Comparison of ENCODE assay signal across 12 mouse cellular contexts in the genomic region with DNA sequence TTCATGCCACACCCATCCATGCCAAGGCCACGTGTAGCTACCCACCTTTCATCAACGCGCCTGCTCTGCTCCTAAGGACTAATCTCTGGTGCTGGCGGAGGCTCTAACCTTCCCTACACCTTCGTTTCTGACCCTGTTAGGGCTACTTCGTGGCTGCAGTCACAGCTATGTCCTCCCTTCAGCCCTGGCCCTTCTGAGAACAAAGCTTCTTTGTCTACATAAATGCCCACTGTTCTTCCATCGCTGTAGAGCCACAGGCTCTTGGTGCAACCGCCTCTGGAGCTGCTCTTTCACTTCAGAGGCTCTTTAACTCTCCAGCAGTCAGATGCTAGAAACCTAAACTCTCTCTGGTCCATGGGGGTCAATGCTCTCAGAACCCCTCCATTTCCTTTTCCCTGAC. TPM values are rescaled to one million over a fixed set of nuclear protein-coding genes. Genes with fewer than 3 reads are reported as not detected.
DNase-seq lines count a peak whose midpoint lies in the region; ATAC-seq and TF ChIP-seq lines count a peak whose summit lies in the region.
"Had no signal": no experiment of that assay in that cellular context is flagged by ENCODE, and none has a peak within 500 bp of the region (broad histone marks: within the 10 kb centered on the region; RNA-seq: fewer than 3 reads in every experiment).

No protein-coding gene starts in this region.

- peaks cover 36% of the 10 kb centered on the region for H3K4me1 ChIP-seq in heart, embryonic 11.5 days (ENCODE audit: control insufficient read depth, insufficient read depth, low read length)
- H3K4me1 ChIP-seq in lung, postnatal 0 days (ENCODE audit: insufficient read depth, low read depth, low read length): peaks cover 7% of the 10 kb centered on the region; the same call in 1 of the 2 replicates
- H3K4me1 ChIP-seq in embryonic facial prominence, embryonic 10.5 days: peaks cover 27% of the 10 kb centered on the region
- H3K4me1 ChIP-seq in liver, embryonic 15.5 days (replicated peaks): peaks cover 93% of the 10 kb centered on the region
- peaks cover 2% of the 10 kb centered on the region; the same call in 1 of the 2 replicates for H3K4me1 ChIP-seq in intestine, embryonic 16.5 days (ENCODE audit: control insufficient read depth, insufficient read depth, low read length)

- H3K4me3 ChIP-seq in heart, embryonic 11.5 days (ENCODE audit: low read depth, low read length): peak overlapping the region; percentile 38
- no peak overlapping the region for H3K4me3 ChIP-seq in lung, postnatal 0 days (ENCODE audit: low read depth, low read length)
- peak overlapping the region; percentile 28; the same call in 1 of the 2 replicates for H3K4me3 ChIP-seq in embryonic facial prominence, embryonic 10.5 days
- peak overlapping the region; percentile 80 for H3K4me3 ChIP-seq in liver, embryonic 15.5 days (replicated peaks)
- no peak overlapping the region for H3K4me3 ChIP-seq in intestine, embryonic 16.5 days (ENCODE audit: low read length)
- H3K4me3 ChIP-seq: heart, embryonic 15.5 days had no signal

- peak overlapping the region; percentile 50 for H3K4me2 ChIP-seq in heart, embryonic 11.5 days
- H3K4me2 ChIP-seq in lung, postnatal 0 days (replicated peaks; ENCODE audit: low read depth, low read length): peak overlapping the region; percentile 35
- H3K4me2 ChIP-seq in liver, embryonic 15.5 days: peak overlapping the region; percentile 73
- no peak overlapping the region for H3K4me2 ChIP-seq in intestine, embryonic 16.5 days (ENCODE audit: low read depth, low read length)
- H3K4me2 ChIP-seq: heart, embryonic 15.5 days; stomach, embryonic 15.5 days had no signal

- peak overlapping the region; percentile 62; the same call in 1 of the 2 replicates for H3K9ac ChIP-seq in heart, embryonic 11.5 days (ENCODE audit: low read depth, low read length)
- H3K9ac ChIP-seq in lung, postnatal 0 days (replicated peaks; ENCODE audit: low read depth): no peak overlapping the region
- peak overlapping the region; percentile 90 for H3K9ac ChIP-seq in liver, embryonic 15.5 days
- H3K9ac ChIP-seq in intestine, embryonic 16.5 days (ENCODE audit: low read depth, low read length): no peak overlapping the region
- H3K9ac ChIP-seq: heart, embryonic 15.5 days; stomach, embryonic 15.5 days had no signal

- ATAC-seq in heart, embryonic 11.5 days (replicated peaks; ENCODE audit: insufficient number of reproducible peaks, low FRiP score, low TSS enrichment): no peak
- no peak for ATAC-seq in lung, postnatal 0 days
- ATAC-seq in liver, embryonic 15.5 days (ENCODE audit: insufficient read depth): no peak
- ATAC-seq in intestine, embryonic 16.5 days: no peak
- ATAC-seq: CD4-positive, CD25-positive, alpha-beta regulatory T cell, adult 4 months; Patski had no signal

- H3K27ac ChIP-seq in heart, embryonic 11.5 days (ENCODE audit: low read depth, low read length): no peak overlapping the region; the same call in 1 of the 2 replicates
- H3K27ac ChIP-seq in lung, postnatal 0 days (ENCODE audit: low read length): no peak overlapping the region
- H3K27ac ChIP-seq in embryonic facial prominence, embryonic 10.5 days (replicated peaks): no peak overlapping the region; the same call in 1 of the 2 replicates
- peak overlapping the region; percentile 99 for H3K27ac ChIP-seq in liver, embryonic 15.5 days (replicated peaks)
- no peak overlapping the region for H3K27ac ChIP-seq in intestine, embryonic 16.5 days (ENCODE audit: low read length)
- H3K27ac ChIP-seq: heart, embryonic 15.5 days; stomach, embryonic 15.5 days had no signal

- H3K27me3 ChIP-seq in heart, embryonic 11.5 days (ENCODE audit: control insufficient read depth, insufficient read depth, low read length): no peaks in the 10 kb centered on the region
- H3K27me3 ChIP-seq in lung, postnatal 0 days (replicated peaks; ENCODE audit: insufficient read depth, low read length): no peaks in the 10 kb centered on the region
- no peaks in the 10 kb centered on the region for H3K27me3 ChIP-seq in embryonic facial prominence, embryonic 10.5 days (replicated peaks; ENCODE audit: low read depth, poor library complexity, severe bottlenecking)
- no peaks in the 10 kb centered on the region for H3K27me3 ChIP-seq in liver, embryonic 15.5 days
- H3K27me3 ChIP-seq in intestine, embryonic 16.5 days (replicated peaks; ENCODE audit: control insufficient read depth, insufficient read depth, low read length): no peaks in the 10 kb centered on the region
- H3K27me3 ChIP-seq: heart, embryonic 15.5 days; Patski; stomach, embryonic 15.5 days had no signal

- TF ChIP-seq EP300 in lung, postnatal 0 days (IDR thresholded peaks at IDR 0.05): no peak

- H3K9me3 ChIP-seq in heart, embryonic 11.5 days (replicated peaks; ENCODE audit: control insufficient read depth, low read length): no peaks in the 10 kb centered on the region
- no peaks in the 10 kb centered on the region for H3K9me3 ChIP-seq in lung, postnatal 0 days (ENCODE audit: low read length)
- no peaks in the 10 kb centered on the region for H3K9me3 ChIP-seq in embryonic facial prominence, embryonic 10.5 days
- H3K9me3 ChIP-seq in liver, embryonic 15.5 days (replicated peaks): no peaks in the 10 kb centered on the region
- no peaks in the 10 kb centered on the region for H3K9me3 ChIP-seq in intestine, embryonic 16.5 days (ENCODE audit: control insufficient read depth, low read length)
- H3K9me3 ChIP-seq: heart, embryonic 15.5 days; stomach, embryonic 15.5 days had no signal

- intact Hi-C loops in heart, postnatal 14 days (cut with DNase I): loop anchor here (2.0 kb wide), 4 partner anchors 25 to 229 kb away; partner anchors contain the start of genes Rbbp5 and Tmcc2

- no peak for DNase-seq in heart, postnatal 14 days
- no peak for DNase-seq in lung, postnatal 0 days (ENCODE audit: low spot score)
- DNase-seq in lung, postnatal 4 days: no peak
- DNase-seq in embryonic facial prominence, embryonic 10.5 days (ENCODE audit: low spot score): no peak
- DNase-seq: kidney, adult 11 months had no signal

- TF ChIP-seq CTCF in lung, postnatal 0 days (IDR thresholded peaks at IDR 0.05): no peak

- H3K36me3 ChIP-seq in heart, embryonic 11.5 days (ENCODE audit: control insufficient read depth, insufficient read depth, low read length): no peaks in the 10 kb centered on the region
- H3K36me3 ChIP-seq in lung, postnatal 0 days (ENCODE audit: insufficient read depth, low read length): no peaks in the 10 kb centered on the region
- H3K36me3 ChIP-seq in embryonic facial prominence, embryonic 10.5 days (replicated peaks): peaks cover 77% of the 10 kb centered on the region
- H3K36me3 ChIP-seq in liver, embryonic 15.5 days (replicated peaks): peaks cover 84% of the 10 kb centered on the region
- no peaks in the 10 kb centered on the region for H3K36me3 ChIP-seq in intestine, embryonic 16.5 days (ENCODE audit: control insufficient read depth, insufficient read depth, low read length)
- H3K36me3 ChIP-seq: heart, embryonic 15.5 days; stomach, embryonic 15.5 days had no signal

- 65% methylated on average over 8 of the region's 8 CpGs for WGBS in heart, embryonic 11.5 days (ENCODE audit: insufficient replicate concordance)
- WGBS in lung, postnatal 0 days: 66% methylated on average over 8 of the region's 8 CpGs
- 53% methylated on average over 8 of the region's 8 CpGs for WGBS in embryonic facial prominence, embryonic 10.5 days
- WGBS in liver, embryonic 15.5 days (ENCODE audit: insufficient replicate concordance): 72% methylated on average over 8 of the region's 8 CpGs
- WGBS in intestine, embryonic 16.5 days: 80% methylated on average over 8 of the region's 8 CpGs

RNA-seq across cellular contexts. Expression of gene Tmcc2, which starts 24.8 kb away (rescaled TPM):
- 10.4 and 14.6 TPM in 2 replicates for polyA plus RNA-seq in heart, embryonic 11.5 days (2014; fragmentation: Nextera tagmentation; extraction: Ambion mirVana)
- total RNA-seq in heart, postnatal 14 days (2021): 10 to 100 TPM; 14.8 to 15.4 TPM
- 28.8 and 37.2 TPM in 2 replicates for polyA plus RNA-seq in lung, postnatal 0 days (2015; fragmentation: Nextera tagmentation; extraction: Ambion mirVana)
- 10.2 and 11.7 TPM in 2 replicates for polyA plus RNA-seq in embryonic facial prominence, embryonic 10.5 days (2016; fragmentation: Nextera tagmentation; extraction: Ambion mirVana)
- polyA plus RNA-seq in liver, embryonic 15.5 days (2015; fragmentation: Nextera tagmentation; extraction: Ambion mirVana): 598 and 710 TPM in 2 replicates
- 9.4 and 12.2 TPM in 2 replicates for polyA plus RNA-seq in intestine, embryonic 16.5 days (2015; fragmentation: Nextera tagmentation; extraction: Ambion mirVana)

RNA-seq across cellular contexts. Expression of gene Nuak2, which starts 50.3 kb away (rescaled TPM):
- 2.6 and 3.6 TPM in 2 replicates for polyA plus RNA-seq in heart, embryonic 11.5 days (2014; fragmentation: Nextera tagmentation; extraction: Ambion mirVana)
- total RNA-seq in heart, postnatal 14 days (2021): 1 to 10 TPM; 3.6 to 5.4 TPM
- 11.9 and 12.1 TPM in 2 replicates for polyA plus RNA-seq in lung, postnatal 0 days (2015; fragmentation: Nextera tagmentation; extraction: Ambion mirVana)
- polyA plus RNA-seq in embryonic facial prominence, embryonic 10.5 days (2016; fragmentation: Nextera tagmentation; extraction: Ambion mirVana): 12.6 and 19.6 TPM in 2 replicates
- polyA plus RNA-seq in liver, embryonic 15.5 days (2015; fragmentation: Nextera tagmentation; extraction: Ambion mirVana): 3.1 and 3.6 TPM in 2 replicates
- 4.6 and 5.6 TPM in 2 replicates for polyA plus RNA-seq in intestine, embryonic 16.5 days (2015; fragmentation: Nextera tagmentation; extraction: Ambion mirVana)

RNA-seq across cellular contexts. Expression of gene Dstyk, which starts 51.1 kb away (rescaled TPM):
- 11.6 and 11.9 TPM in 2 replicates for polyA plus RNA-seq in heart, embryonic 11.5 days (2014; fragmentation: Nextera tagmentation; extraction: Ambion mirVana)
- 10 to 100 TPM; 17.7 to 19.0 TPM for total RNA-seq in heart, postnatal 14 days (2021)
- polyA plus RNA-seq in lung, postnatal 0 days (2015; fragmentation: Nextera tagmentation; extraction: Ambion mirVana): 12.2 and 14.4 TPM in 2 replicates
- polyA plus RNA-seq in embryonic facial prominence, embryonic 10.5 days (2016; fragmentation: Nextera tagmentation; extraction: Ambion mirVana): 13.2 and 13.5 TPM in 2 replicates
- polyA plus RNA-seq in liver, embryonic 15.5 days (2015; fragmentation: Nextera tagmentation; extraction: Ambion mirVana): 4.5 and 5.3 TPM in 2 replicates
- 6.2 and 6.3 TPM in 2 replicates for polyA plus RNA-seq in intestine, embryonic 16.5 days (2015; fragmentation: Nextera tagmentation; extraction: Ambion mirVana)

Comparison
In these comparisons a context has a peak if more than half of its experiments do, and no peak if none do; other contexts are left out.
1. H3K4me3 ChIP-seq: peak in heart, embryonic 11.5 days (single experiment), embryonic facial prominence, embryonic 10.5 days (single experiment) and liver, embryonic 15.5 days (single experiment); none in lung, postnatal 0 days (single experiment) and intestine, embryonic 16.5 days (single experiment).
2. H3K9ac ChIP-seq: peak in heart, embryonic 11.5 days (single experiment) and liver, embryonic 15.5 days (single experiment); none in lung, postnatal 0 days (single experiment) and intestine, embryonic 16.5 days (single experiment).
3. RNA of gene Tmcc2, which starts 24.8 kb away (polyA plus RNA-seq): 598 to 710 TPM in liver, embryonic 15.5 days; 28.8 to 37.2 TPM in lung, postnatal 0 days, 9.4 to 12.2 TPM in intestine, embryonic 16.5 days, 10.4 to 14.6 TPM in heart, embryonic 11.5 days and 10.2 to 11.7 TPM in embryonic facial prominence, embryonic 10.5 days; every median in the first group is over 10 times any median in the second.